Mouse (Mus musculus): ENCODE data around the gene Tesmin. TPM values are rescaled to one million over a fixed set of nuclear protein-coding genes. Genes with fewer than 3 reads are reported as not detected.

The Tesmin gene
- total and polyA plus RNA-seq, 2 experiments from 2014 or later: 1.1 to 2.9 TPM

GRCm38 (mm10) chr19:3374028-3374427 lies 14.6 kb upstream of the Tesmin start:
- ATAC-seq (ENCODE audit: insufficient read depth, low read depth): no peak

GRCm38 (mm10) chr19:3375945-3376495 lies 12.6 kb upstream of the Tesmin start:
- no peak overlapping the region for H3K27ac ChIP-seq (ENCODE audit: low read depth)
- H3K9ac ChIP-seq (replicated peaks; ENCODE audit: low read depth, low read length): no peak overlapping the region
- H3K4me3 ChIP-seq (ENCODE audit: low read depth, low read length): no peak overlapping the region
- TF ChIP-seq EP300 (IDR thresholded peaks at IDR 0.05; ENCODE audit: low read depth): no peak
- no peak for TF ChIP-seq CTCF (IDR thresholded peaks at IDR 0.05; ENCODE audit: low read depth)
- no peaks in the 10 kb centered on the region for H3K27me3 ChIP-seq (ENCODE audit: control insufficient read depth, insufficient read depth, low read length)
- H3K4me2 ChIP-seq (ENCODE audit: low read depth, low read length): no peak overlapping the region
- no peaks in the 10 kb centered on the region for H3K9me3 ChIP-seq (replicated peaks; ENCODE audit: control insufficient read depth, low read length)
- DNase-seq (ENCODE audit: low spot score): no peak
- H3K36me3 ChIP-seq (replicated peaks; ENCODE audit: control insufficient read depth, insufficient read depth, low read length): peaks cover 96% of the 10 kb centered on the region
- WGBS: 72% methylated on average over 7 of the region's 7 CpGs
- no peak for ATAC-seq (ENCODE audit: insufficient read depth, low read depth)
- H3K4me1 ChIP-seq (ENCODE audit: control insufficient read depth, insufficient read depth): no peaks in the 10 kb centered on the region

More at GRCm38 (mm10) chr19:3374028-3374427, 14.6 kb upstream of the Tesmin start:
- H3K4me2 ChIP-seq (ENCODE audit: low read depth, low read length): no peak overlapping the region
- no peak overlapping the region for H3K4me3 ChIP-seq (ENCODE audit: low read depth, low read length)
- no peaks in the 10 kb centered on the region for H3K9me3 ChIP-seq (replicated peaks; ENCODE audit: control insufficient read depth, low read length)
- H3K9ac ChIP-seq (replicated peaks; ENCODE audit: low read depth, low read length): no peak overlapping the region
- no peak for TF ChIP-seq CTCF (IDR thresholded peaks at IDR 0.05; ENCODE audit: low read depth)
- TF ChIP-seq EP300 (IDR thresholded peaks at IDR 0.05; ENCODE audit: low read depth): no peak
- peaks cover 97% of the 10 kb centered on the region for H3K36me3 ChIP-seq (replicated peaks; ENCODE audit: control insufficient read depth, insufficient read depth, low read length)
- H3K27me3 ChIP-seq (ENCODE audit: control insufficient read depth, insufficient read depth, low read length): no peaks in the 10 kb centered on the region
- no peaks in the 10 kb centered on the region for H3K4me1 ChIP-seq (ENCODE audit: control insufficient read depth, insufficient read depth)
- H3K27ac ChIP-seq (ENCODE audit: low read depth): no peak overlapping the region
- DNase-seq (ENCODE audit: low spot score): no peak
- 56% methylated on average over 2 of the region's 2 CpGs for WGBS

- H3K27ac ChIP-seq (ENCODE audit: low read depth): no peak overlapping the region
- whole genome bisulfite sequencing: 41% methylated on average over 4 of the region's 4 CpGs
- H3K4me2 ChIP-seq (ENCODE audit: low read depth, low read length): no peak overlapping the region
- no peaks in the 10 kb centered on the region for H3K9me3 ChIP-seq (replicated peaks; ENCODE audit: control insufficient read depth, low read length)
- peaks cover 95% of the 10 kb centered on the region for H3K36me3 ChIP-seq (replicated peaks; ENCODE audit: control insufficient read depth, insufficient read depth, low read length)
- no peaks in the 10 kb centered on the region for H3K27me3 ChIP-seq (ENCODE audit: control insufficient read depth, insufficient read depth, low read length)
- TF ChIP-seq CTCF (IDR thresholded peaks at IDR 0.05; ENCODE audit: low read depth) (no peak), EP300 (IDR thresholded peaks at IDR 0.05; ENCODE audit: low read depth) (no peak)
- H3K9ac ChIP-seq (replicated peaks; ENCODE audit: low read depth, low read length): no peak overlapping the region
- ATAC-seq (ENCODE audit: insufficient read depth, low read depth): no peak
- no peaks in the 10 kb centered on the region for H3K4me1 ChIP-seq (ENCODE audit: control insufficient read depth, insufficient read depth)
- DNase-seq (ENCODE audit: low spot score): no peak
- H3K4me3 ChIP-seq (ENCODE audit: low read depth, low read length): no peak overlapping the region
These were observed 11.5 kb upstream of the Tesmin start for GRCm38 (mm10) chr19:3376966-3377715.

GRCm38 (mm10) chr19:3378614-3379013 lies 10.0 kb upstream of the Tesmin start:
- Histone ChIP-seq H3K9ac (replicated peaks; ENCODE audit: low read depth, low read length) (no peak overlapping the region), H3K4me1 (ENCODE audit: control insufficient read depth, insufficient read depth) (no peaks in the 10 kb centered on the region), H3K27ac (ENCODE audit: low read depth) (no peak overlapping the region), H3K4me2 (ENCODE audit: low read depth, low read length) (no peak overlapping the region), H3K4me3 (ENCODE audit: low read depth, low read length) (no peak overlapping the region), H3K9me3 (replicated peaks; ENCODE audit: control insufficient read depth, low read length) (no peaks in the 10 kb centered on the region), H3K27me3 (ENCODE audit: control insufficient read depth, insufficient read depth, low read length) (no peaks in the 10 kb centered on the region), H3K36me3 (replicated peaks; ENCODE audit: control insufficient read depth, insufficient read depth, low read length) (peaks cover 91% of the 10 kb centered on the region)
- DNase-seq (ENCODE audit: low spot score) (no peak), ATAC-seq (ENCODE audit: insufficient read depth, low read depth) (no peak)
- WGBS: 86% methylated on average over 3 of the region's 3 CpGs
- TF ChIP-seq CTCF (IDR thresholded peaks at IDR 0.05; ENCODE audit: low read depth): no peak
- no peak for TF ChIP-seq EP300 (IDR thresholded peaks at IDR 0.05; ENCODE audit: low read depth)

GRCm38 (mm10) chr19:3388061-3388460 lies 596 bp upstream of the Tesmin start:
- no peaks in the 10 kb centered on the region for H3K27me3 ChIP-seq (ENCODE audit: control insufficient read depth, insufficient read depth, low read length)
- no peak overlapping the region for H3K27ac ChIP-seq (ENCODE audit: low read depth)
- peaks cover 8% of the 10 kb centered on the region; the same call in 1 of the 2 replicates for H3K4me1 ChIP-seq (ENCODE audit: control insufficient read depth, insufficient read depth)
- no peak overlapping the region for H3K4me3 ChIP-seq (ENCODE audit: low read depth, low read length)
- H3K9me3 ChIP-seq (replicated peaks; ENCODE audit: control insufficient read depth, low read length): no peaks in the 10 kb centered on the region
- DNase-seq (ENCODE audit: low spot score) (no peak), ATAC-seq (ENCODE audit: insufficient read depth, low read depth) (no peak)
- H3K36me3 ChIP-seq (replicated peaks; ENCODE audit: control insufficient read depth, insufficient read depth, low read length): peaks cover 32% of the 10 kb centered on the region
- TF ChIP-seq CTCF (IDR thresholded peaks at IDR 0.05; ENCODE audit: low read depth): no peak
- WGBS: 72% methylated on average over 6 of the region's 6 CpGs
- no peak overlapping the region for H3K9ac ChIP-seq (replicated peaks; ENCODE audit: low read depth, low read length)
- no peak overlapping the region for H3K4me2 ChIP-seq (ENCODE audit: low read depth, low read length)
